Mouse (Mus musculus) limb, embryonic 14.5 days (tissue): ENCODE results near the gene Wfdc1. TPM values are rescaled to one million over a fixed set of nuclear protein-coding genes. Genes with fewer than 3 reads are reported as not detected.
A peak's percentile ranks its signal among the peaks of the same experiment; 100 is the strongest.

Experiments used
- ATAC-seq: fragments of 200-750 bp; cut with Nextera tagmentation; 2 replicates; pipeline ENCODE4 v1.8.0; 2017; ENCODE audit warnings: low read depth, moderate number of reproducible peaks, moderate TSS enrichment; ENCODE audit not compliant: low FRiP score
- DNase-seq: peaks from one replicate; pipeline ENCODE4 v3.0.0-alpha.2; 2015; ENCODE audit warnings: low spot score
- H3K27ac ChIP-seq: fragments of 300-500 bp; sonication (generic); replicated peaks from 2 replicates; pipeline ENCODE4 v1.5.1; 2014; ENCODE audit warnings: low read depth, mild to moderate bottlenecking, low read length, moderate library complexity, mixed read lengths
- H3K27me3 ChIP-seq: fragments of 300-500 bp; sonication (generic); 2 replicates; pipeline ENCODE4 v1.6.1; 2014; ENCODE audit warnings: low read length, mixed read lengths; ENCODE audit not compliant: control insufficient read depth, insufficient read depth
- H3K36me3 ChIP-seq: fragments of 300-500 bp; sonication (generic); 2 replicates; pipeline ENCODE4 v1.6.1; 2014; ENCODE audit warnings: mild to moderate bottlenecking, low read length, moderate library complexity, mixed read lengths; ENCODE audit not compliant: control insufficient read depth, insufficient read depth
- H3K4me1 ChIP-seq: fragments of 300-500 bp; sonication (generic); 2 replicates; pipeline ENCODE4 v1.6.1; 2014; ENCODE audit warnings: antibody characterized with exemption, low read length, mixed read lengths; ENCODE audit not compliant: control insufficient read depth, insufficient read depth
- H3K4me2 ChIP-seq: fragments of 300-500 bp; sonication (generic); replicated peaks from 2 replicates; pipeline ENCODE4 v1.6.1; 2014; ENCODE audit warnings: low read depth, mild to moderate bottlenecking, low read length, moderate library complexity; ENCODE audit not compliant: severe bottlenecking
- H3K4me3 ChIP-seq: fragments of 300-500 bp; sonication (generic); replicated peaks from 2 replicates; pipeline ENCODE4 v1.5.1; 2014; ENCODE audit warnings: low read length
- H3K9ac ChIP-seq: fragments of 300-500 bp; sonication (generic); 2 replicates; pipeline ENCODE4 v1.6.1; 2014; ENCODE audit warnings: mild to moderate bottlenecking, low read depth, low read length, moderate library complexity; ENCODE audit not compliant: severe bottlenecking
- H3K9me3 ChIP-seq: fragments of 300-500 bp; sonication (generic); 2 replicates; pipeline ENCODE4 v1.6.1; 2016; ENCODE audit warnings: low read length; ENCODE audit not compliant: control insufficient read depth
- POLR2A ChIP-seq: fragments of 200-500 bp; IDR thresholded peaks from 2 replicates; pipeline ENCODE4 v1.8.0; 2012; ENCODE audit warnings: inconsistent platforms, mild to moderate bottlenecking, moderate library complexity, borderline replicate concordance; ENCODE audit not compliant: insufficient read depth, insufficient read length; ENCODE audit errors: extremely low read depth
- WGBS: fragments of 180-500 bp; shearing (Covaris S2); extraction: QIAGEN DNeasy Blood & Tissue Kit; methylation state at CpG from one replicate; pipeline ENCODE4 v1.1.7; 2014; 5-methylcytosine and 5-hydroxymethylcytosine counted together
- polyA plus RNA-seq, 2 experiments: library from polyadenylated mRNA; depleted of rRNA in 1 of 2; stranded (reverse) in 1 of 2; unstranded in 1 of 2; fragments of >200 nt; fragmentation: Nextera tagmentation in 1 of 2; extraction: Ambion mirVana in 1 of 2; gene quantifications; 2 replicates each; pipeline versions ENCODE4 v1.2.1 to v1.2.3; 2012 to 2014

The Wfdc1 gene
- polyA plus RNA-seq, 2 experiments: 0.80 to 0.91 TPM

- peaks cover 14% of the 10 kb centered on the region; the same call in 1 of the 2 replicates for H3K27me3 ChIP-seq
- DNase-seq (no peak), ATAC-seq (no peak)
- no peak for TF ChIP-seq POLR2A
- H3K9me3 ChIP-seq: no peaks in the 10 kb centered on the region
- H3K9ac ChIP-seq: no peak overlapping the region
- peaks cover 4% of the 10 kb centered on the region; the same call in 1 of the 2 replicates for H3K4me1 ChIP-seq
- H3K36me3 ChIP-seq: no peaks in the 10 kb centered on the region
- no peak overlapping the region for H3K27ac ChIP-seq
- 64% methylated on average over 23 of the region's 29 CpGs for WGBS
- H3K4me2 ChIP-seq: no peak overlapping the region
- H3K4me3 ChIP-seq: no peak overlapping the region
These were observed 33.3 kb upstream of the Wfdc1 start for GRCm38 (mm10) chr8:119632909-119633308.

GRCm38 (mm10) chr8:119634616-119635336 lies 31.4 kb upstream of the Wfdc1 start:
- 27% methylated on average over 14 of the region's 14 CpGs for WGBS
- Histone ChIP-seq H3K9ac (no peak overlapping the region), H3K27me3 (peaks cover 14% of the 10 kb centered on the region; the same call in 1 of the 2 replicates), H3K4me2 (no peak overlapping the region), H3K27ac (no peak overlapping the region), H3K36me3 (no peaks in the 10 kb centered on the region), H3K4me1 (peaks cover 4% of the 10 kb centered on the region; the same call in 1 of the 2 replicates), H3K4me3 (no peak overlapping the region), H3K9me3 (no peaks in the 10 kb centered on the region)
- no peak for ATAC-seq
- no peak for DNase-seq
- TF ChIP-seq POLR2A: no peak

GRCm38 (mm10) chr8:119635378-119635777 lies 30.8 kb upstream of the Wfdc1 start, which contains the start of gene Kcng4:
Gene Kcng4 (minus strand): TSS chr8:119635680.
- Histone ChIP-seq H3K9ac (0 out of 2 replicates have a peak within 1 kb of the TSS, but pooled peaks have one; percentile 7), H3K9me3 (no peaks in the 10 kb centered on the region), H3K27ac (no peak within 1 kb of the TSS), H3K36me3 (no peaks in the 10 kb centered on the region), H3K4me1 (peaks cover 4% of the 10 kb centered on the region; the same call in 1 of the 2 replicates), H3K4me2 (no peak within 1 kb of the TSS), H3K4me3 (no peak within 1 kb of the TSS), H3K27me3 (peaks cover 14% of the 10 kb centered on the region; the same call in 1 of the 2 replicates)
- no peak for ATAC-seq
- no peak for DNase-seq
- WGBS: 44% methylated on average over 6 of the region's 6 CpGs
- TF ChIP-seq POLR2A: no peak

DNA sequence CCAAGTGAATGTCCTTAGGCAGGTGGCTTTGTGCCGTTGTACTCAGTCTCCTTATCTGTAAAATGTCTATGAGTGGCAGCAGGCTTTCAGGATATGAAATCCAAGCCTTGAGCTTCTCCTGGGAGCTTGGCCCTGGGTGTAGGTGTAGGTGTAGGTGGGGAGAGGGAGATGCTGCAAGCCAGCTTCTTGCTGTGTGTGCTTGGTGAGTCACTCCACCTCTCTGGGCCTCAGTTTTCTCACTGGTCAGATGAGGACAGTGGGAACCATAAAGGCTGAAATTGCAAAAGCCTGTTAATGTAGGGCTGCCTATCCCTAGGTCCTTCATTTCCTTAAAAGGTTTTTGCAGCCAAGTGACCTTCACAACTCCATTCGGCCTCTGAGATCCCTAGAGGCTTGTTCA lies 30.2 kb upstream of the Wfdc1 start:
- peaks cover 14% of the 10 kb centered on the region; the same call in 1 of the 2 replicates for H3K27me3 ChIP-seq
- H3K4me3 ChIP-seq: no peak overlapping the region
- H3K4me2 ChIP-seq: no peak overlapping the region
- no peak overlapping the region for H3K27ac ChIP-seq
- H3K9me3 ChIP-seq: no peaks in the 10 kb centered on the region
- ATAC-seq (no peak), DNase-seq (no peak)
- H3K9ac ChIP-seq: no peak overlapping the region
- H3K36me3 ChIP-seq: no peaks in the 10 kb centered on the region
- TF ChIP-seq POLR2A: no peak
- WGBS: 54% methylated on average over 2 of the region's 2 CpGs
- peaks cover 4% of the 10 kb centered on the region; the same call in 1 of the 2 replicates for H3K4me1 ChIP-seq

- 0 out of 2 replicates have a peak overlapping the region, but pooled peaks have one; percentile 7 for H3K9ac ChIP-seq
- H3K4me3 ChIP-seq: no peak overlapping the region
- H3K27me3 ChIP-seq: peaks cover 14% of the 10 kb centered on the region; the same call in 1 of the 2 replicates
- no peaks in the 10 kb centered on the region for H3K9me3 ChIP-seq
- no peak overlapping the region for H3K27ac ChIP-seq
- H3K4me2 ChIP-seq: no peak overlapping the region
- H3K36me3 ChIP-seq: no peaks in the 10 kb centered on the region
- ATAC-seq (no peak), DNase-seq (no peak)
- TF ChIP-seq POLR2A: no peak
- 50% methylated on average over 7 of the region's 7 CpGs for WGBS
- H3K4me1 ChIP-seq: peaks cover 4% of the 10 kb centered on the region; the same call in 1 of the 2 replicates
These were observed 29.4 kb upstream of the Wfdc1 start for GRCm38 (mm10) chr8:119636766-119637165.
